Mouse (Mus musculus) embryo, embryonic 10 days (tissue): ENCODE data around the gene Sf3b3.

Experiments
- DNase-seq: peaks from one replicate; pipeline ENCODE4 v3.0.0-alpha.2; 2015; ENCODE audit warnings: low spot score

The Sf3b3 gene

DNA sequence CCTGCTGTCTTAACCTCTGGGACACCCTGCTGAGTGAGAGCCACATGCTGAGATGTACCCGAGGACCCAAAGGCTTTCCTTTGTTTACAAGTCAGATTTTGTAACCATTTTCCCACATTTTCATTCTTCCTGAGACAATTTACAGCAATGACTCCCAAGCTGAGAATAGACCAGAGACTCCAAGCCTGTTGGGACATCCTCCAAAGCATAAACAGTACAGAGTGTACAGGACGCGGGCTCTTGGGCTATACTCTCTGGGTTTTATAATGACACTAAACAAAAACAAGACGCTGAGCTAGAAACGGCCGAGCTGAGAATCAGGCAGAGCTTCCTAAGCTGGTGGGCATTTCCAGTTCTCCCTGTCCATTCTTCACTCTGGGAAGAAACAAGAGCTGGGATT, 71.9 kb downstream of the Sf3b3 start:
- DNase-seq = no peak

DNA sequence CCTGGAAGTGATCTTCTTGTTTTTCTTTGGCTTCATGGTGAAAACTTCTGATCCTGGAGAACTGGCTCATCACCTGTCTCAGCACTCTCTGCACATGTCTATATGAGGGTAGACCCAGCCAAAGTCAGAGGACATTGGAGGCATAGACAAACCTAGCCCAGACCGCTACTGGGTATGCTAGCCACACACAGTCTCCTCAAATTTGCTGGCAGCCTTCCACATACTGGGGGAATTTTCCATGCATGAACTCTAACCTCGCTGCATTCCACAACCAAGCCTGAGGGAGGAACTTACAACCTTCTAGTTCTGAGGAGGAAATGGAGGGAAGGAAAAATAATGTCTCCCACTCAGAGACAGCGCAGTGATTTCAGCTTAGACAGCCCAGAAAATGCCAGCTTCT, 72.5 kb downstream of the Sf3b3 start:
- no peak for DNase-seq

DNA sequence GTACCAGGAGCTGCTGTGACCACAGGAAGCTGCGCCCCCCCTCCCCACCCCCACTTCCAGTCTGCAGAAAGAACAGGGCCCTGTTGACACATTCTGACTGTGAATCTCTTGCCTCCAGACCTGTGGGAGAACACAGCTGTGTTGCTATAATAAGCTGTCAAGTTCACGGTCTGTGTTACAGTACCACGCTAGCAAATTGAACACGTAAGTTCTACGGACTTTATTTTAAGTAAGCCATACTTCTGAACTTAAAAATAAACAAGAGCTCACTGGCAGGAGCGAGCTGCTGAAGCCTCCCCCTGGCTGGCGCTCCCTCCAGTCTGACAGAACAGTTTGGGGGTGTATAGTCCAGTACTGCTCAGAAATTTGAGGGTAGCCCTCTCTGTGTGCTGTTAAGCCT, 74.1 kb downstream of the Sf3b3 start:
- no peak for DNase-seq

- DNase-seq = no peak
Observed at GRCm38 (mm10) chr8:110767261-110767660, 79.3 kb downstream of the Sf3b3 start.

DNA sequence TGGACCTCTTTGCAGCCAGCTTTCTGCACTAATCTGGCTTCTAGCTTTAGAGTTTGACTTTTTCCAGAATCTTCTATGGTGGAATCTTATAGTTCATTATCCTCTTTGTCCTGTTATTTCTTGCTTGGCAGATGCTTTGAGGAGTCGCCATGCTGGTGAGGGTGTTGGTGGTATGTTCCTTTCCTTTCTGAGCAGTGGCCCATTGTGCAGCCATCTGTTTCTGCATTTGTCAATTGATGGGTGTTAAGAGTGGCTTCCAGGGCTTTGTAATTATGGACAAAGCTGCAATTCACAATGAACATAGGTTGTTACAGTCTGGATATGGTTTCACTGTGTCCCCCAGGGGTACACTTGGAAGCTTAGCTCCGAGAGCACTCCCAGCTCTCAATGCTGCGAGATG, 81.9 kb downstream of the Sf3b3 start:
- DNase-seq = no peak

- no peak for DNase-seq
Observed at GRCm38 (mm10) chr8:110761988-110762387, 84.6 kb downstream of the Sf3b3 start.

DNA sequence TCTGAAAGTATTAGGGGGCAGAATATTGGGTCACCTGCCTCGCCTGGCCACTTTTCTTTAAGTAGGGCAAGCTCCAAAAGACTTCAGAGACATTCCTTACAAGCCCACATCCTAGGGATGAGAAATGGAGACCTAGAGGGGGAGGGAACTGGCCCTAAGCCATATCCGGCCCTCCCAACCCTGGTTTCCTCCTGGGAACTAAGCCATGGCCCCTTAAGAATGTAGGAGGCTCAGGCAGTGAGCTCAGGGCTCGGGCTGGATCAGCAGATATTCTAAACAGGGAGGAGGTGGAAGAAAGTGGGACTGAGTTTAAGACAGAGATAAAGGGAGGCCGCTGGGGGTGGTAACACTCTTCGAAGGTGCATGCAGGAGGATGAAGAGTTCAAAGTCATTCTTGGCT, 85.4 kb downstream of the Sf3b3 start:
- DNase-seq = no peak

GRCm38 (mm10) chr8:110760280-110760940, 86.2 kb downstream of the Sf3b3 start:
- no peak for DNase-seq
